Mouse (Mus musculus): ENCODE data around the gene St6gal1. TPM values are rescaled to one million over a fixed set of nuclear protein-coding genes. Genes with fewer than 3 reads are reported as not detected.
A peak's percentile ranks its signal among the peaks of the same experiment; 100 is the strongest.

Gene St6gal1
- polyA plus RNA-seq, 1 experiment from 2014 or later = 15.1 TPM

DNA sequence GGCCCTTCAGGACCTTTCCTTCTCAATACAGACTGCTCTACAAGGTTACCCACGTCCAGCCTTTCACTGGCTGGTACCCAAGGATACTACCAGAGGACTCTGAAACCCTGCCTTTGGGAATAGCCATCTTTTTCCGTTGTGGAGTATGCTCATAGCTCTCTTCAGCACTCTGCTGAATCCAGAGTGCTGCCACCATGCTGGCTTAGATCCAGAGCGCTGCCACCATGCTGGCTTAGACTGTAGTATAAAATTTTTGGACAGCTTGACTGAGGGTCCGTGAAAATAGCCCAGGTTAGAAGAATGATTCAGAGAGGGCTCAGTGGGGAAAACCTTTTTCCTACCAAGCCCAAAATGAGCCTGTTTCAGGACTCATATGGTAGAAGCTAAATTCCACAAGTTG, 42.4 kb downstream of the St6gal1 start:
- Histone ChIP-seq H3K4me1 (ENCODE audit: control insufficient read depth, insufficient read depth, low read length) (peaks cover 11% of the 10 kb centered on the region), H3K27me3 (replicated peaks; ENCODE audit: control insufficient read depth, insufficient read depth, low read length) (no peaks in the 10 kb centered on the region), H3K36me3 (ENCODE audit: control insufficient read depth, insufficient read depth, low read length) (no peaks in the 10 kb centered on the region), H3K4me2 (ENCODE audit: low read depth, low read length) (no peak overlapping the region), H3K9me3 (ENCODE audit: control insufficient read depth, low read length) (no peaks in the 10 kb centered on the region), H3K27ac (ENCODE audit: low read length) (no peak overlapping the region), H3K9ac (ENCODE audit: low read depth, low read length) (no peak overlapping the region), H3K4me3 (ENCODE audit: low read length) (no peak overlapping the region)
- WGBS = 82% methylated on average over 4 of the region's 4 CpGs
- ATAC-seq = no peak

DNA sequence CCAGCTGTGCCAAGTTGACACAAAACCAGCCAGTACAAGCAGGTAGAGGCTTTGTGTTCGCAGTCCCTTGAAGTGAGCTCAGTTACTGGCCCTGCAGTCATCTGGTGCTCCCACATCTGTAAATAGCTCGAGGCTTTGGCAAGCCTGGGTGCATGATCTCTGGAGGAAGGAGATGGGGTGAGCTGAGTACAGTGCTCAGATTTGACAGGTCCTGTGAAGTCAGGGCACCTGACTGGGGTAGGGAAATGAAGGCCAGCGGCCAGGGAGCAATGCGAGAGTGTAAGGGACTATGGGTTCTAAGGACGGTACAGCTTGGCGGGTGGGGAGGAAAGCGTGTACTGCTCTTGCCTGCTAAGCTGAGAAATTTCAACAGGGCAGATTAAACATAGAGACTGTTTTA, 43.7 kb downstream of the St6gal1 start:
- Histone ChIP-seq H3K4me2 (ENCODE audit: low read depth, low read length) (no peak overlapping the region), H3K9ac (ENCODE audit: low read depth, low read length) (no peak overlapping the region), H3K4me3 (ENCODE audit: low read length) (no peak overlapping the region), H3K4me1 (ENCODE audit: control insufficient read depth, insufficient read depth, low read length) (peaks cover 11% of the 10 kb centered on the region), H3K27me3 (replicated peaks; ENCODE audit: control insufficient read depth, insufficient read depth, low read length) (no peaks in the 10 kb centered on the region), H3K36me3 (ENCODE audit: control insufficient read depth, insufficient read depth, low read length) (no peaks in the 10 kb centered on the region), H3K27ac (ENCODE audit: low read length) (no peak overlapping the region), H3K9me3 (ENCODE audit: control insufficient read depth, low read length) (no peaks in the 10 kb centered on the region)
- 87% methylated on average over 7 of the region's 7 CpGs for WGBS
- no peak for ATAC-seq

DNA sequence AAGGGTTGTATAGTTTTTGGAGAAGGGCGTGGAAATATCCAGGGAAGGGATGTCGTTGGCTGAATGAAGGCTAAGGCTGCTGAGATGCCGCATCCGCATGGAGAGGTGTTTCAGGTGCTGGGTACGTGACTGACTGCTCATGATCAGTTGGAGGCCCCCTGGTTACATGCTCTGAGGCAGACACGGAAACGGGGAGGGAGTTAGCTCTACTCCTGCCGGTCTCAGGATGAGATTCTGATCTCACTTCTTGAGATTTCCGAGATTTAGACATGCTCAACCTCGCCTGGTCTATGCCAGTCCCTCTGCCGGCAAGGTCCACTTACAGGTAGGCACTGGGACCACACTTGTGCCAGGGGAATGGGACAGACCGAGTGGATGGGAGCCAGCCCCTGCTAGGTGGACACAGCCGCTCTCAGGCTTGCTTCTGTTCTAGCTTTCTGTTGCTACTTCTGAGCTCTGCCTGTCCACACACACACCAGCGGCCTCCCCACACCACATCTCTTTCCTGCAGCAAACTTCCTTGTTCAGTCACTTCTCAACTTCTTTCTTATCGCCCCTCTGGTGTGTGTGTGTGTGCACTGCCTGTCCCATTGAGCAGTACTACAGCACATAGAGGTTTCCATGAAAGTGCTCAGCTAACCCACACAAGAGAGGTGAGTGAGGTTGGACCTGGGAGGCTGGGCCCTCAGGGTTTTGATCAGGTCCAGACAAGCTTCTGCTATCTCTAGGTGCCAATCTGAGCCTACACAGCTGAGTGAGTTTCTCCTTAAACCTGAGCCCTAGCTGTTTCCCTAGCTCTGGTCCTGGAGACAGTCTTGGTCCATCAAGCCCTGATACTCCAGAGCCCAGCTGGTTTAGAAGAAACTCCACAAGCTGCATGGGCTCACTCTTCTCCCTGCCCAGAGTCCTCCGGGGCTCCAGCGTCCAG, 44.8 kb downstream of the St6gal1 start:
- no peaks in the 10 kb centered on the region for H3K27me3 ChIP-seq (replicated peaks; ENCODE audit: control insufficient read depth, insufficient read depth, low read length)
- H3K4me1 ChIP-seq (ENCODE audit: control insufficient read depth, insufficient read depth, low read length) = peaks cover 15% of the 10 kb centered on the region
- no peak for ATAC-seq
- no peak overlapping the region for H3K9ac ChIP-seq (ENCODE audit: low read depth, low read length)
- H3K36me3 ChIP-seq (ENCODE audit: control insufficient read depth, insufficient read depth, low read length) = no peaks in the 10 kb centered on the region
- H3K9me3 ChIP-seq (ENCODE audit: control insufficient read depth, low read length) = no peaks in the 10 kb centered on the region
- H3K27ac ChIP-seq (ENCODE audit: low read length) = no peak overlapping the region
- no peak overlapping the region for H3K4me2 ChIP-seq (ENCODE audit: low read depth, low read length)
- H3K4me3 ChIP-seq (ENCODE audit: low read length) = no peak overlapping the region
- WGBS = 77% methylated on average over 17 of the region's 17 CpGs

- Histone ChIP-seq H3K4me3 (ENCODE audit: low read length) (no peak overlapping the region), H3K27me3 (replicated peaks; ENCODE audit: control insufficient read depth, insufficient read depth, low read length) (no peaks in the 10 kb centered on the region), H3K9ac (ENCODE audit: low read depth, low read length) (no peak overlapping the region), H3K4me2 (ENCODE audit: low read depth, low read length) (no peak overlapping the region), H3K9me3 (ENCODE audit: control insufficient read depth, low read length) (no peaks in the 10 kb centered on the region), H3K4me1 (ENCODE audit: control insufficient read depth, insufficient read depth, low read length) (peaks cover 15% of the 10 kb centered on the region), H3K36me3 (ENCODE audit: control insufficient read depth, insufficient read depth, low read length) (no peaks in the 10 kb centered on the region), H3K27ac (ENCODE audit: low read length) (no peak overlapping the region)
- WGBS = 37% methylated on average over 10 of the region's 10 CpGs
- ATAC-seq = peak; percentile 39
Measured at GRCm38 (mm10) chr16:23269984-23270912, 45.7 kb downstream of the St6gal1 start.

DNA sequence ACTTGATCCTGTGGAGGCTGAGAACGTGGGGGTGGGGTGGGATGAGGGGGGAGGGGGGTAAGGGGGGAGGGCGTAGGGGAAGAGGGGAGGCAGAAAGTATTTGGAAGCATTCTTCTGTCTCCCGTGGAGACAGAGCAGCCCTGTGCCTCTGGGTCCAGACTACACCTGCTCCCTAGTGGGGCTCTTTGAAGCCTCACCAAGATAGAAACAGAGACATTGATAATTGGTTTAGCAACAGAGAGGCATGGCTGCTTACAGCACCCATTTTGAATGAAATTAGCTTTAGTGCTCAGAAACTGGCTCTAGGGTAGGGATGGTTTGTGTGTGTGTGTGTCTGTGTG, 46.3 kb downstream of the St6gal1 start:
- Histone ChIP-seq H3K27me3 (replicated peaks; ENCODE audit: control insufficient read depth, insufficient read depth, low read length) (no peaks in the 10 kb centered on the region), H3K9me3 (ENCODE audit: control insufficient read depth, low read length) (no peaks in the 10 kb centered on the region), H3K27ac (ENCODE audit: low read length) (no peak overlapping the region), H3K4me1 (ENCODE audit: control insufficient read depth, insufficient read depth, low read length) (peaks cover 15% of the 10 kb centered on the region), H3K36me3 (ENCODE audit: control insufficient read depth, insufficient read depth, low read length) (no peaks in the 10 kb centered on the region), H3K4me3 (ENCODE audit: low read length) (no peak overlapping the region), H3K4me2 (ENCODE audit: low read depth, low read length) (no peak overlapping the region), H3K9ac (ENCODE audit: low read depth, low read length) (no peak overlapping the region)
- 19% methylated on average over 3 of the region's 3 CpGs for WGBS
- peak; percentile 18; the same call in 1 of the 2 replicates for ATAC-seq

GRCm38 (mm10) chr16:23271746-23272520, 47.4 kb downstream of the St6gal1 start:
- ATAC-seq = no peak
- H3K27me3 ChIP-seq (replicated peaks; ENCODE audit: control insufficient read depth, insufficient read depth, low read length) = no peaks in the 10 kb centered on the region
- 69% methylated on average over 14 of the region's 14 CpGs for WGBS
- H3K27ac ChIP-seq (ENCODE audit: low read length) = no peak overlapping the region
- no peak overlapping the region for H3K4me2 ChIP-seq (ENCODE audit: low read depth, low read length)
- H3K9me3 ChIP-seq (ENCODE audit: control insufficient read depth, low read length) = no peaks in the 10 kb centered on the region
- H3K9ac ChIP-seq (ENCODE audit: low read depth, low read length) = no peak overlapping the region
- H3K4me3 ChIP-seq (ENCODE audit: low read length) = no peak overlapping the region
- no peaks in the 10 kb centered on the region for H3K36me3 ChIP-seq (ENCODE audit: control insufficient read depth, insufficient read depth, low read length)
- H3K4me1 ChIP-seq (ENCODE audit: control insufficient read depth, insufficient read depth, low read length) = peaks cover 15% of the 10 kb centered on the region

DNA sequence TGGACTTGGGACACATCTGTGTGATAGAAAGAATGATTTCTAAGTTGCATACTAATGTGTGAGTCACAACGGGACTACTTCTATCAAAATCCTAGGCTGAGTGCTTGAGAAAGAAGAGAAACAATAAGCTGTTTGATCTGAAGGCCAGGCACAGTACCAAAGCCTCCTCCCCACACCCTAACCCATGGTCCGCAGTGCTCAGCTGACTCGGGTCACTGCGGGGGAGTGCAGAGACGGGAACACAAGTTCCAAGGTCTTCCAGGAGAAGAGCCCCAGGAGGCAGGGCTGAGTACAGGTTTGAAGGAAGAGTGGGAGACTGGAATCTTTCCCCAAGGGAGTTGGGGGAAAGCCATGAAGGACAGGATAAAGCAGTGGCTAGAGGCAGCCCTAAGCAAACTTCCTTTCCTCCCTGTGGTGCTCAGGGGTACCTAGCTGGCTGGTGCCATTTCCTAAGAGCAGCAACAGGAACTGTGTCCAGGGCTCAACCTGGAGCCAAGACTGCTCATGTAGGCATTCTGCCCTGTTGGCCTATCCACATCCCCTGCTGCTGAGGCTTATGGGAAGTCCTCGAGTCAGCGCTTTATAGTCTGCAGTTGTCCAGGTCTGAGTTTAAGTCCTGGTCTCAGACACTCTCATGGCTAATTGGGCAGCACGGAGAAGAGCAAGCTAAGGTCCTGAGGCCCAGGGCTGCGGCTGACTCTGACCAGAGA, 48.1 kb downstream of the St6gal1 start:
- Histone ChIP-seq H3K4me2 (ENCODE audit: low read depth, low read length) (no peak overlapping the region), H3K27ac (ENCODE audit: low read length) (no peak overlapping the region), H3K4me3 (ENCODE audit: low read length) (no peak overlapping the region), H3K36me3 (ENCODE audit: control insufficient read depth, insufficient read depth, low read length) (no peaks in the 10 kb centered on the region), H3K9me3 (ENCODE audit: control insufficient read depth, low read length) (no peaks in the 10 kb centered on the region), H3K4me1 (ENCODE audit: control insufficient read depth, insufficient read depth, low read length) (peaks cover 15% of the 10 kb centered on the region), H3K27me3 (replicated peaks; ENCODE audit: control insufficient read depth, insufficient read depth, low read length) (no peaks in the 10 kb centered on the region), H3K9ac (ENCODE audit: low read depth, low read length) (no peak overlapping the region)
- ATAC-seq = peak; percentile 37; the same call in 1 of the 2 replicates
- WGBS = 64% methylated on average over 9 of the region's 9 CpGs

GRCm38 (mm10) chr16:23274005-23274404, 49.5 kb downstream of the St6gal1 start:
- no peaks in the 10 kb centered on the region for H3K36me3 ChIP-seq (ENCODE audit: control insufficient read depth, insufficient read depth, low read length)
- no peak overlapping the region; the same call in 1 of the 2 replicates for H3K27ac ChIP-seq (ENCODE audit: low read length)
- H3K4me3 ChIP-seq (ENCODE audit: low read length) = no peak overlapping the region
- H3K9ac ChIP-seq (ENCODE audit: low read depth, low read length) = no peak overlapping the region
- no peaks in the 10 kb centered on the region for H3K9me3 ChIP-seq (ENCODE audit: control insufficient read depth, low read length)
- no peaks in the 10 kb centered on the region for H3K27me3 ChIP-seq (replicated peaks; ENCODE audit: control insufficient read depth, insufficient read depth, low read length)
- H3K4me1 ChIP-seq (ENCODE audit: control insufficient read depth, insufficient read depth, low read length) = peaks cover 15% of the 10 kb centered on the region
- WGBS = 60% methylated on average over 6 of the region's 6 CpGs
- no peak overlapping the region for H3K4me2 ChIP-seq (ENCODE audit: low read depth, low read length)
- no peak for ATAC-seq

All from intestine, embryonic 16.5 days (tissue).